Mouse (Mus musculus) CH12.LX (cell line): Measurements from ENCODE around the gene Fancc.

Experiments used
- BHLHE40 ChIP-seq: IDR thresholded peaks from 2 replicates; pipeline ENCODE4 v1.6.1; 2011; ENCODE audit warnings: mild to moderate bottlenecking, low read depth, low read length, improper control_type of control experiment
- CTCF ChIP-seq, 2 experiments: IDR thresholded peaks in 1 of 2; conservative IDR thresholded peaks in 1 of 2; 2 replicates each; pipeline ENCODE4 v1.5.1; 2011 to 2012; ENCODE audit warnings: low read depth in 2 of 2, low read length in 2 of 2, improper control_type of control experiment in 1 of 2, inconsistent platforms in 1 of 2, mild to moderate bottlenecking in 1 of 2, moderate library complexity in 1 of 2
- EP300 ChIP-seq: IDR thresholded peaks from 2 replicates; pipeline ENCODE4 v1.6.1; 2011; ENCODE audit warnings: low read length, improper control_type of control experiment
- GABPA ChIP-seq: IDR thresholded peaks from 2 replicates; pipeline ENCODE4 v1.6.1; 2012; ENCODE audit warnings: low read depth, low read length, improper control_type of control experiment, inconsistent platforms; ENCODE audit not compliant: insufficient replicate concordance
- KAT2A ChIP-seq: IDR thresholded peaks from 2 replicates; pipeline ENCODE4 v1.6.1; 2012; ENCODE audit warnings: low read length, improper control_type of control experiment, inconsistent platforms; ENCODE audit not compliant: insufficient replicate concordance
- MAZ ChIP-seq: IDR thresholded peaks from 2 replicates; pipeline ENCODE4 v1.6.1; 2012; ENCODE audit warnings: low read depth, mild to moderate bottlenecking, inconsistent platforms, low read length, improper control_type of control experiment, moderate library complexity
- POLR2A ChIP-seq: IDR thresholded peaks from 2 replicates; pipeline ENCODE4 v1.6.1; 2011; ENCODE audit warnings: low read depth, mild to moderate bottlenecking, improper control_type of control experiment, low read length
- TBP ChIP-seq: conservative IDR thresholded peaks from 2 replicates; pipeline ENCODE4 v1.6.1; 2011; ENCODE audit warnings: low read depth, low read length, improper control_type of control experiment
- ZC3H11A ChIP-seq: IDR thresholded peaks from 2 replicates; pipeline ENCODE4 v1.6.1; 2012; ENCODE audit warnings: low read depth, mild to moderate bottlenecking, inconsistent platforms, low read length, improper control_type of control experiment

GRCm38 (mm10) chr13:63332576-63333300 lies 164.3 kb downstream of the Fancc start:
- TF ChIP-seq CTCF (conservative IDR thresholded peaks at IDR 0.05 in 1 of 2, IDR thresholded peaks at IDR 0.05 in 1 of 2; ENCODE audit: low read depth in 2 of 2, low read length in 2 of 2) (peak; percentile 96), EP300 (no peak), MAZ (no peak), TBP (no peak), ZC3H11A (peak; percentile 92), POLR2A (no peak), BHLHE40 (no peak), GABPA (no peak), KAT2A (no peak)
